32 mouse cellular contexts compared by ENCODE assay signal in the genomic region with DNA sequence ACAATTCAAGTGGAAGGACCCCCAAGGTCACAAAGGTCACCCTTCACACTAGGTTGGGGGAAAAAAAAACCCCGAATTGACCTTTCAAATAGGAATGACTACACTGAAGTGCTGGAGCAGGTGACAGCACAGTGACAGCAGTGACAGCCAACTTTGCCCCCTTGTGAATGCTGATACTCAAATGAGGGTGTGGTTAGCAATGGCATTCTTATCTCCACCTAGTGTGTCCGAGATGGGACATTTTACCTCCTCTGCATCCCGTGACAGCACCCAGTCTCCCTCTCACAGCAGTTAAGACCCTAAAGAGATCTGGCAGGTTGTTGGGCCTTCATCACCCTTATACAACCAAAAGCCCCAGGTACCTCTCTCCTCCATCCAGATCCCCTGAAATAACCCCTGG. TPM values are rescaled to one million over a fixed set of nuclear protein-coding genes. Genes with fewer than 3 reads are reported as not detected.
DNase-seq lines count a peak whose midpoint lies in the region; ATAC-seq and TF ChIP-seq lines count a peak whose summit lies in the region.
"Had no signal": no experiment of that assay in that cellular context is flagged by ENCODE, and none has a peak within 500 bp of the region (broad histone marks: within the 10 kb centered on the region; RNA-seq: fewer than 3 reads in every experiment).

No protein-coding gene starts in this region.

- intact Hi-C loops in heart, postnatal 36 days (cut with DNase I), result no loop called here

- H3K9me3 ChIP-seq in liver, embryonic 12.5 days (replicated peaks), result no peaks in the 10 kb centered on the region
- H3K9me3 ChIP-seq in liver, postnatal 0 days (ENCODE audit: low read length), result no peaks in the 10 kb centered on the region
- no peaks in the 10 kb centered on the region for H3K9me3 ChIP-seq in forebrain, embryonic 15.5 days
- H3K9me3 ChIP-seq: heart, embryonic 12.5 days; midbrain, embryonic 12.5 days; neural tube, embryonic 12.5 days had no signal

- TF ChIP-seq CTCF in liver, postnatal 0 days (IDR thresholded peaks at IDR 0.05; ENCODE audit: low read depth), result no peak

- 0 out of 2 replicates have a peak overlapping the region, but pooled peaks have one; percentile 23 for H3K9ac ChIP-seq in liver, embryonic 12.5 days
- no peak overlapping the region; the same call in 1 of the 2 replicates for H3K9ac ChIP-seq in liver, postnatal 0 days (replicated peaks)
- no peak overlapping the region for H3K9ac ChIP-seq in forebrain, embryonic 15.5 days (replicated peaks)
- H3K9ac ChIP-seq: forebrain, postnatal 0 days; heart, embryonic 12.5 days; hindbrain, embryonic 14.5 days; lung, embryonic 14.5 days; midbrain, embryonic 12.5 days; neural tube, embryonic 12.5 days had no signal

- H3K36me3 ChIP-seq in liver, embryonic 12.5 days, result no peaks in the 10 kb centered on the region
- H3K36me3 ChIP-seq in liver, postnatal 0 days (replicated peaks; ENCODE audit: insufficient read depth, low read length), result no peaks in the 10 kb centered on the region
- H3K36me3 ChIP-seq in forebrain, embryonic 15.5 days, result no peaks in the 10 kb centered on the region
- H3K36me3 ChIP-seq: heart, embryonic 12.5 days; midbrain, embryonic 12.5 days; neural tube, embryonic 12.5 days had no signal

- peak overlapping the region; percentile 74 for H3K27ac ChIP-seq in liver, embryonic 12.5 days
- H3K27ac ChIP-seq in liver, postnatal 0 days (ENCODE audit: low read depth), result peak overlapping the region; percentile 29; the same call in 1 of the 2 replicates
- no peak overlapping the region for H3K27ac ChIP-seq in forebrain, embryonic 15.5 days (replicated peaks)
- H3K27ac ChIP-seq: hindbrain, embryonic 14.5 days; midbrain, embryonic 12.5 days; neural tube, embryonic 12.5 days had no signal

- H3K4me1 ChIP-seq in liver, embryonic 12.5 days, result peaks cover 70% of the 10 kb centered on the region
- H3K4me1 ChIP-seq in liver, postnatal 0 days (ENCODE audit: insufficient read depth), result peaks cover 18% of the 10 kb centered on the region
- peaks cover 8% of the 10 kb centered on the region for H3K4me1 ChIP-seq in forebrain, embryonic 15.5 days
- H3K4me1 ChIP-seq: neural tube, embryonic 12.5 days had no signal

- H3K27me3 ChIP-seq in liver, embryonic 12.5 days (replicated peaks), result no peaks in the 10 kb centered on the region; the same call in 1 of the 2 replicates
- no peaks in the 10 kb centered on the region for H3K27me3 ChIP-seq in liver, postnatal 0 days (ENCODE audit: insufficient read depth, low read length)
- no peaks in the 10 kb centered on the region for H3K27me3 ChIP-seq in forebrain, embryonic 15.5 days
- H3K27me3 ChIP-seq: CH12.LX; heart, embryonic 12.5 days; midbrain, embryonic 12.5 days; neural tube, embryonic 12.5 days had no signal

- no peak for TF ChIP-seq EP300 in liver, postnatal 0 days (IDR thresholded peaks at IDR 0.05; ENCODE audit: low read depth)

- WGBS in liver, embryonic 12.5 days (ENCODE audit: insufficient replicate concordance), result 26% methylated on average over 3 of the region's 3 CpGs
- 54% methylated on average over 3 of the region's 3 CpGs for WGBS in liver, postnatal 0 days (ENCODE audit: insufficient replicate concordance)
- 83% methylated on average over 3 of the region's 3 CpGs for WGBS in forebrain, embryonic 15.5 days

- peak; percentile 36; the same call in 1 of the 2 replicates for ATAC-seq in liver, embryonic 12.5 days
- no peak for ATAC-seq in liver, postnatal 0 days
- no peak for ATAC-seq in forebrain, embryonic 15.5 days (replicated peaks)
- ATAC-seq: forebrain, postnatal 0 days; intestine, postnatal 0 days had no signal

- peak; percentile 59 for DNase-seq in heart, adult 11 months
- DNase-seq in heart, postnatal 36 days, result no peak
- no peak for DNase-seq in liver, postnatal 0 days
- DNase-seq in testis, postnatal 10 days (ENCODE audit: low spot score), result no peak
- DNase-seq in right cerebral cortex, postnatal 14 days, result no peak
- no peak for DNase-seq in frontal cortex, adult 2 months (ENCODE audit: extremely low spot score in 1 of 2, low spot score in 1 of 2)
- DNase-seq: adrenal gland, adult 8-10 months; cerebellum, adult 11 months; cerebellum, adult 9-10 months; cerebellum, postnatal 36 days; forebrain, postnatal 0 days; gastrocnemius, postnatal 10 days; kidney, postnatal 4 days; lung, embryonic 14.5 days; thymus, postnatal 25 days had no signal

- no peak overlapping the region for H3K4me3 ChIP-seq in liver, embryonic 12.5 days
- no peak overlapping the region for H3K4me3 ChIP-seq in liver, postnatal 0 days (ENCODE audit: low read depth, low read length)
- no peak overlapping the region for H3K4me3 ChIP-seq in forebrain, embryonic 15.5 days
- H3K4me3 ChIP-seq: heart, embryonic 12.5 days; midbrain, embryonic 12.5 days; myocyte; neural tube, embryonic 12.5 days had no signal

- H3K4me2 ChIP-seq in liver, embryonic 12.5 days, result peak overlapping the region; percentile 46
- H3K4me2 ChIP-seq in liver, postnatal 0 days (ENCODE audit: low read depth, low read length), result no peak overlapping the region
- no peak overlapping the region for H3K4me2 ChIP-seq in forebrain, embryonic 15.5 days (replicated peaks)
- H3K4me2 ChIP-seq: heart, embryonic 12.5 days; hindbrain, embryonic 14.5 days; lung, embryonic 14.5 days; midbrain, embryonic 12.5 days; neural tube, embryonic 12.5 days had no signal

RNA-seq across cellular contexts. Expression of gene Sgpl1, which starts 2.0 kb away (rescaled TPM):
- total RNA-seq in heart, postnatal 36 days (2021), result 10 to 100 TPM; 17.8 to 19.8 TPM
- polyA plus RNA-seq in liver, embryonic 12.5 days (2016; fragmentation: Nextera tagmentation; extraction: Ambion mirVana), result 18.5 and 18.6 TPM in 2 replicates
- polyA plus RNA-seq in liver, postnatal 0 days (2015; fragmentation: Nextera tagmentation; extraction: Ambion mirVana), result 16.2 and 16.9 TPM in 2 replicates
- 63.6 and 65.8 TPM in 2 replicates for polyA plus RNA-seq in forebrain, embryonic 15.5 days (2015; fragmentation: Nextera tagmentation; extraction: Ambion mirVana)
- 35.2 and 40.8 TPM in 2 replicates for polyA plus RNA-seq in frontal cortex, adult 2 months (2012; rRNA removed)

RNA-seq across cellular contexts. Expression of gene Tbata, which starts 22.3 kb away (rescaled TPM):
- not detected for total RNA-seq in heart, postnatal 36 days (2021)
- not detected in 2 replicates for polyA plus RNA-seq in liver, embryonic 12.5 days (2016; fragmentation: Nextera tagmentation; extraction: Ambion mirVana)
- polyA plus RNA-seq in liver, postnatal 0 days (2015; fragmentation: Nextera tagmentation; extraction: Ambion mirVana), result not detected in 2 replicates
- polyA plus RNA-seq in forebrain, embryonic 15.5 days (2015; fragmentation: Nextera tagmentation; extraction: Ambion mirVana), result 1.3 and 3.2 TPM in 2 replicates
- 3.9 and 4.7 TPM in 2 replicates for polyA plus RNA-seq in frontal cortex, adult 2 months (2012; rRNA removed)
- total RNA-seq: adrenal gland, adult 8-10 months; ES-E14; gastrocnemius, postnatal 10 days; hematopoietic stem cell, adult 5-6 weeks; megakaryocyte, adult 5-6 weeks had no signal
- polyA plus RNA-seq: C2C12; embryonic facial prominence, embryonic 11.5 days; forebrain, embryonic 11.5 days; heart, embryonic 12.5 days; hindbrain, embryonic 14.5 days; intestine, postnatal 0 days; kidney, embryonic 14.5 days; midbrain, embryonic 12.5 days; myocyte; stomach, embryonic 14.5 days had no signal
